Mouse (Mus musculus) heart, postnatal 0 days (tissue): ENCODE measurements at regions not wholly inside any gene's neighbourhood (a gene's known extent, or its start where the extent isn't known, plus 50 kb on each side); places are given as distances from the start of the nearest gene placed in this dataset.

Experiments
- ATAC-seq: fragments of 200-750 bp; cut with Nextera tagmentation; 2 replicates; pipeline ENCODE4 v1.8.0; 2017; ENCODE audit warnings: low read depth, moderate number of reproducible peaks, moderate library complexity; ENCODE audit not compliant: insufficient read depth
- DNase-seq: peaks from one replicate; pipeline ENCODE4 v3.0.0-alpha.2; 2016; ENCODE audit warnings: low spot score
- H3K27ac ChIP-seq: fragments of 300-500 bp; sonication (generic); 2 replicates; pipeline ENCODE4 v1.5.1; 2014; ENCODE audit warnings: low read depth, mild to moderate bottlenecking
- H3K27me3 ChIP-seq: fragments of 300-500 bp; sonication (generic); 2 replicates; pipeline ENCODE4 v1.6.1; 2014; ENCODE audit warnings: low read length, mixed read lengths; ENCODE audit not compliant: control insufficient read depth, insufficient read depth
- H3K36me3 ChIP-seq: fragments of 300-500 bp; sonication (generic); replicated peaks from 2 replicates; pipeline ENCODE4 v1.6.1; 2014; ENCODE audit warnings: low read length, mixed read lengths; ENCODE audit not compliant: control insufficient read depth, insufficient read depth
- H3K4me1 ChIP-seq: fragments of 300-500 bp; sonication (generic); 2 replicates; pipeline ENCODE4 v1.6.1; 2014; ENCODE audit warnings: antibody characterized with exemption; ENCODE audit not compliant: control insufficient read depth, insufficient read depth
- H3K4me2 ChIP-seq: fragments of 300-500 bp; sonication (generic); 2 replicates; pipeline ENCODE4 v1.6.1; 2014; ENCODE audit warnings: low read depth, mild to moderate bottlenecking, low read length, moderate library complexity
- H3K4me3 ChIP-seq: fragments of 300-500 bp; sonication (generic); 2 replicates; pipeline ENCODE4 v1.5.1; 2014; ENCODE audit warnings: low read depth, low read length
- H3K9ac ChIP-seq: fragments of 300-500 bp; sonication (generic); replicated peaks from 2 replicates; pipeline ENCODE4 v1.6.1; 2014; ENCODE audit warnings: low read depth, low read length, mixed read lengths
- H3K9me3 ChIP-seq: fragments of 300-500 bp; sonication (generic); replicated peaks from 2 replicates; pipeline ENCODE4 v1.6.1; 2016; ENCODE audit warnings: low read length; ENCODE audit not compliant: control insufficient read depth
- CTCF ChIP-seq: IDR thresholded peaks from 2 replicates; pipeline ENCODE4 v1.5.1; 2016; ENCODE audit warnings: antibody characterized with exemption, control low read depth, low read depth
- EP300 ChIP-seq: IDR thresholded peaks from 2 replicates; pipeline ENCODE4 v1.6.1; 2016; ENCODE audit warnings: antibody characterized with exemption, low read depth
- WGBS: fragments of 180-500 bp; shearing (Covaris S2); extraction: QIAGEN DNeasy Blood & Tissue Kit; methylation state at CpG from one replicate; pipeline ENCODE4 v1.1.7; 2014; 5-methylcytosine and 5-hydroxymethylcytosine counted together

GRCm38 (mm10) chr13:6204801-6205200, 343.1 kb upstream of the Pitrm1 start:
- Histone ChIP-seq H3K9me3 (no peaks in the 10 kb centered on the region), H3K9ac (no peak overlapping the region), H3K4me3 (no peak overlapping the region), H3K4me2 (no peak overlapping the region), H3K4me1 (no peaks in the 10 kb centered on the region), H3K36me3 (no peaks in the 10 kb centered on the region), H3K27ac (no peak overlapping the region), H3K27me3 (no peaks in the 10 kb centered on the region)
- WGBS: 63% methylated on average over 4 of the region's 4 CpGs
- TF ChIP-seq EP300: no peak
- TF ChIP-seq CTCF: no peak
- DNase-seq (no peak), ATAC-seq (no peak)

- no peak overlapping the region for H3K4me3 ChIP-seq
- no peak overlapping the region for H3K9ac ChIP-seq
- no peak for ATAC-seq
- WGBS: 71% methylated on average over 2 of the region's 2 CpGs
- H3K27ac ChIP-seq: no peak overlapping the region
- TF ChIP-seq EP300: no peak
- DNase-seq: no peak
- no peaks in the 10 kb centered on the region for H3K36me3 ChIP-seq
- no peaks in the 10 kb centered on the region for H3K9me3 ChIP-seq
- no peak overlapping the region for H3K4me2 ChIP-seq
- no peaks in the 10 kb centered on the region for H3K27me3 ChIP-seq
- no peaks in the 10 kb centered on the region for H3K4me1 ChIP-seq
Observed at GRCm38 (mm10) chr13:6212550-6212949, 335.4 kb upstream of the Pitrm1 start.

GRCm38 (mm10) chr13:6214189-6214588, 333.8 kb upstream of the Pitrm1 start:
- no peak for ATAC-seq
- TF ChIP-seq EP300: no peak
- no peak for TF ChIP-seq CTCF

GRCm38 (mm10) chr13:6226087-6226643, 321.8 kb upstream of the Pitrm1 start:
- TF ChIP-seq CTCF (no peak), EP300 (no peak)
- Histone ChIP-seq H3K4me3 (no peak overlapping the region), H3K4me1 (no peaks in the 10 kb centered on the region), H3K27me3 (no peaks in the 10 kb centered on the region), H3K9me3 (no peaks in the 10 kb centered on the region), H3K4me2 (no peak overlapping the region), H3K36me3 (no peaks in the 10 kb centered on the region), H3K27ac (no peak overlapping the region), H3K9ac (no peak overlapping the region)
- ATAC-seq (no peak), DNase-seq (no peak)
- whole genome bisulfite sequencing: 80% methylated on average over 7 of the region's 7 CpGs

More at GRCm38 (mm10) chr13:6214189-6214588, 333.8 kb upstream of the Pitrm1 start:
- Histone ChIP-seq H3K27me3 (no peaks in the 10 kb centered on the region), H3K9me3 (no peaks in the 10 kb centered on the region), H3K4me2 (no peak overlapping the region), H3K4me3 (no peak overlapping the region), H3K36me3 (no peaks in the 10 kb centered on the region), H3K9ac (no peak overlapping the region), H3K27ac (no peak overlapping the region), H3K4me1 (no peaks in the 10 kb centered on the region)
- DNase-seq: no peak
- WGBS: 82% methylated on average over 2 of the region's 2 CpGs

GRCm38 (mm10) chr13:6228278-6228677, 319.7 kb upstream of the Pitrm1 start:
- Histone ChIP-seq H3K36me3 (no peaks in the 10 kb centered on the region), H3K27ac (no peak overlapping the region), H3K4me2 (no peak overlapping the region), H3K4me1 (no peaks in the 10 kb centered on the region), H3K27me3 (no peaks in the 10 kb centered on the region), H3K9me3 (no peaks in the 10 kb centered on the region), H3K4me3 (no peak overlapping the region), H3K9ac (no peak overlapping the region)
- ATAC-seq: no peak
- DNase-seq: no peak
- no peak for TF ChIP-seq EP300
- no peak for TF ChIP-seq CTCF
- WGBS: 90% methylated on average over 1 of the region's 1 CpGs

GRCm38 (mm10) chr13:6235394-6235793, 312.6 kb upstream of the Pitrm1 start:
- H3K4me3 ChIP-seq: no peak overlapping the region
- no peaks in the 10 kb centered on the region for H3K27me3 ChIP-seq
- no peaks in the 10 kb centered on the region for H3K9me3 ChIP-seq
- H3K9ac ChIP-seq: no peak overlapping the region
- DNase-seq (no peak), ATAC-seq (no peak)
- H3K27ac ChIP-seq: no peak overlapping the region
- no peak overlapping the region for H3K4me2 ChIP-seq
- 88% methylated on average over 1 of the region's 1 CpGs for WGBS
- TF ChIP-seq CTCF (no peak), EP300 (no peak)
- no peaks in the 10 kb centered on the region for H3K4me1 ChIP-seq
- H3K36me3 ChIP-seq: no peaks in the 10 kb centered on the region
